Mouse (Mus musculus) T-cell, adult 66 days (primary cell): Measurements from ENCODE around the gene Smim8. TPM values are rescaled to one million over a fixed set of nuclear protein-coding genes. Genes with fewer than 3 reads are reported as not detected.

Experiments
- total RNA-seq, 2 experiments: library from RNA; stranded (reverse); gene quantifications; 3 replicates in 1 of 2; 4 replicates in 1 of 2; pipeline ENCODE4 v1.2.4; 2023

Gene Smim8
- total RNA-seq = 10 to 100 TPM; 13.5 to 15.1 TPM

GRCm38 (mm10) chr4:34777677-34778527, at the start of gene Smim8:
TSS of gene Smim8 (minus strand) at chr4:34778423.

GRCm38 (mm10) chr4:34756163-34756562, 22.1 kb downstream of the Smim8 start, which contains the start of gene Gm136:
TSS of gene Gm136 (minus strand) at chr4:34756263.

DNA sequence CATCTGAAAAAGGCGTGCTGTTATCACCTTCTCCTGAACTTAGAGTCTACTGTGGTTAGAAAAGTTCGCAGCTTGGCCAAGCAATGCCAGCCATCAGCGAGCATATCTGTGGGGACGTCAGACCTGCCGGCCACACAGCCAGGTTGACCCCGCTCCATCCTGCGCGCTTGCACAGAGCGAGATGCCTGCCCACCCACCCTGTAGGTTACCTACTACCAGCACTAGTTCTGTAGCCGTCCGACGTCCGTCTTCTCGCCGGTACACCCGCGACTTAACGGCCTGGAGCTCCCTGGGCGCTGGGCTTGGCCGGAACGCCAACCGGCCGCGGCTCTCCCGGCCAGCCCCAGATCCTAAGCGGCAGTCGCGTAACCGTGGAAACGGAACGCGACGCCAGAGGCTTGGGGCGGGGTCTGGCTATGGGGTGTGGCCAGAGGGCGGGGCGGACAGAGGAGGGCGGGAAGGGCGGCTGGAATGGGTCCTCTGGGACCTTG, 48.3 kb downstream of the Smim8 start, which contains the start of gene Cfap206:
Gene Cfap206, minus strand, starts transcription at position 356 of the 491 bp plus-strand sequence.

Other genes with a start within 250 kb of the Smim8 start
- gene Akirin2, start 227.5 kb downstream of the Smim8 start, total RNA-seq = 10 to 100 TPM; 63.9 to 67.2 TPM
- 10 to 100 TPM; 91.0 to 95.3 TPM for gene Orc3, start 163.5 kb downstream of the Smim8 start, total RNA-seq
- 10 to 100 TPM; 25.1 to 26.3 TPM for gene Rars2, start 163.5 kb downstream of the Smim8 start, total RNA-seq
- gene Slc35a1, start 91.0 kb downstream of the Smim8 start, total RNA-seq = 10 to 100 TPM; 18.5 to 22.8 TPM
- gene Cfap206, start 48.2 kb downstream of the Smim8 start, total RNA-seq = not detected
- not detected for gene Gm136, start 22.2 kb downstream of the Smim8 start, total RNA-seq
- gene Zfp292, start 104.5 kb upstream of the Smim8 start, total RNA-seq = 10 to 100 TPM; 71.1 to 77.4 TPM
- not detected for gene Cga, start 115.4 kb upstream of the Smim8 start, total RNA-seq